Mouse (Mus musculus) neural tube, embryonic 13.5 days (tissue): ENCODE measurements at regions not wholly inside any gene's neighbourhood (a gene's known extent, or its start where the extent isn't known, plus 50 kb on each side); places are given as distances from the start of the nearest gene placed in this dataset.

Source experiments
- ATAC-seq: fragments of 200-750 bp; cut with Nextera tagmentation; 2 replicates; pipeline ENCODE4 v1.8.0; 2017; ENCODE audit warnings: low read depth, mild to moderate bottlenecking, moderate TSS enrichment, moderate library complexity
- H3K27ac ChIP-seq: fragments of 300-500 bp; sonication (generic); replicated peaks from 2 replicates; pipeline ENCODE4 v1.5.1; 2015; ENCODE audit warnings: moderate library complexity, mild to moderate bottlenecking, inconsistent platforms
- H3K27me3 ChIP-seq: fragments of 300-500 bp; sonication (generic); 2 replicates; pipeline ENCODE4 v1.6.1; 2015; ENCODE audit warnings: mild to moderate bottlenecking, inconsistent platforms
- H3K36me3 ChIP-seq: fragments of 300-500 bp; sonication (generic); 2 replicates; pipeline ENCODE4 v1.6.1; 2015; ENCODE audit warnings: mild to moderate bottlenecking, inconsistent platforms
- H3K4me1 ChIP-seq: fragments of 300-500 bp; sonication (generic); replicated peaks from 2 replicates; pipeline ENCODE4 v1.6.1; 2015; ENCODE audit warnings: inconsistent platforms
- H3K4me2 ChIP-seq: fragments of 300-500 bp; sonication (generic); 2 replicates; pipeline ENCODE4 v1.6.1; 2015; ENCODE audit warnings: inconsistent platforms, mild to moderate bottlenecking, moderate library complexity
- H3K4me3 ChIP-seq: fragments of 300-500 bp; sonication (generic); 2 replicates; pipeline ENCODE4 v1.5.1; 2015; ENCODE audit warnings: mild to moderate bottlenecking, inconsistent platforms
- H3K9ac ChIP-seq: fragments of 300-500 bp; sonication (generic); 2 replicates; pipeline ENCODE4 v1.6.1; 2015; ENCODE audit warnings: moderate library complexity, mild to moderate bottlenecking, inconsistent platforms
- H3K9me3 ChIP-seq: fragments of 300-500 bp; sonication (generic); 2 replicates; pipeline ENCODE4 v1.6.1; 2016; ENCODE audit warnings: inconsistent platforms
- WGBS: fragments of 180-500 bp; shearing (Covaris S2); methylation state at CpG from one replicate; pipeline ENCODE4 v1.1.7; 2015; 5-methylcytosine and 5-hydroxymethylcytosine counted together

DNA sequence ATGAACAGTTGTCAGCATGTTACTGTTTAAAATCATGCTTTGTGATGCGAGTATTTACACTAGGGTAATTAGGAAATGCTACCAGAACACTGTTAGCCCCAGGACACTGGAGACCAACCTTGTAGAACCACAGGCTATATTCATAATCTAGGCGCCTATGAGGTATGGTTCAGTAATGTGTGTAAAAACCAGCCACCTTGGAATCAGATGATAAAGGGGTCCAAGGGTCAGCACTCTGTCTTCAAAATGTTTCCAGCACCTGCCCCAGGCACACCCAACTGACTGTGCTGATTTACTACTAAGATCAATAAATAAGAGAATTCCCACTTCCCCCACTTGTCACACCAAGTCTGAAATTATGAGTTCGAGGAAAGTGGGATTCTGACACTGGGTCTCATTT is 100.8 kb upstream of the Mamld1 start:
- Histone ChIP-seq H3K9ac (no peak overlapping the region), H3K27ac (no peak overlapping the region), H3K9me3 (no peaks in the 10 kb centered on the region), H3K4me3 (no peak overlapping the region), H3K27me3 (no peaks in the 10 kb centered on the region), H3K4me2 (no peak overlapping the region), H3K4me1 (0 out of 2 replicates have a peak, but pooled peaks cover 8% of the 10 kb centered on the region), H3K36me3 (no peaks in the 10 kb centered on the region)
- no peak for ATAC-seq
- 69% methylated on average over 3 of the region's 3 CpGs for WGBS

DNA sequence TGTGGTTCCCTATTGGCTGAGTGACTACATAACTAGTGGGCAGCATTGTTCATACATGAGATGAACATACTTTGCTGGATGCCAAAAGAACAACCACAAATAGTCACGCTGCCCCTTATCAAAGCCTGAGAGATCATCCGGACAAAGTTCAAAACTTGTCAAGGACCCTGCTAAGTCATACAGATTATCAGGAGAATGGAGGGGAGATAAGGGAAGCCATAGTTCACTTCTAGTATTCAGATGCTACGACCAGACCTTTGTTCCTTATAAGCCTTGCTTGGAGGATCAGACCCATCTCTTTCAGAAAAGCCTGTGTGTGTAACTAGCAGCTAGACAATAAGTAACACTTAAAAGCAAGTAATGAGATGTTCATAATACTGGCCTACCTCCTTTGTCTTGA is 97.0 kb upstream of the Mamld1 start:
- ATAC-seq: no peak
- Histone ChIP-seq H3K4me3 (no peak overlapping the region), H3K9ac (no peak overlapping the region), H3K4me2 (no peak overlapping the region), H3K27me3 (no peaks in the 10 kb centered on the region), H3K27ac (no peak overlapping the region), H3K36me3 (no peaks in the 10 kb centered on the region), H3K4me1 (no peaks in the 10 kb centered on the region), H3K9me3 (no peaks in the 10 kb centered on the region)
- 84% methylated on average over 3 of the region's 3 CpGs for WGBS
